24 mouse cellular contexts compared by ENCODE assay signal in the genomic region with DNA sequence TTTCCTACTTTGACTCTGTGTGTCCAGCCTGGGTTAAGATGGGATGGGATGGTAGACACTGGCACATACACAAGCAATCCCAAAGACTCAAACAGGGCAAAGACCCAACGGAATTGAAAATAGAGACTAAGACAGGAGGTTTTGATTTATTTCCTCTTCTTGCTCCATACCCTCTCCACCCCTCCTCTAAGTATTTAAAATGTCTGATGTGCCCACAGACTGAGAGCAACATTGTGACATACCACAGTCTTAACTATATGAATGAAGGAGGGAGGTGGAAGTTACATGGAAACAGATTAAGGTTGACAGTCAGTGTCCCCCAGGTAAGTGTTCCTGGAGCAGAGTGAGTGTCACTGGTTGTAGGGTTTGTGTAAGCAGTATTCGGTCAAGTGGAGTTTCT. TPM values are rescaled to one million over a fixed set of nuclear protein-coding genes. Genes with fewer than 3 reads are reported as not detected.
"Had no signal": no experiment of that assay in that cellular context is flagged by ENCODE, and none has a peak within 500 bp of the region (broad histone marks: within the 10 kb centered on the region; RNA-seq: fewer than 3 reads in every experiment).

No protein-coding gene starts in this region.

- DNase-seq: gastrocnemius, adult 2 months; gastrocnemius, postnatal 10 days; gastrocnemius, postnatal 25 days; heart, adult 11 months; heart, adult 2 months; heart, postnatal 10 days; kidney, adult 11 months; kidney, adult 2 months; kidney, adult 9 months; kidney, postnatal 14 days; kidney, postnatal 36 days; layer of hippocampus, adult 9-11 months; layer of hippocampus, postnatal 36 days; left cerebral cortex, postnatal 4 days had no signal

- ATAC-seq: hindbrain, postnatal 0 days; intestine, embryonic 16.5 days had no signal

- H3K4me1 ChIP-seq: heart, embryonic 12.5 days; hindbrain, embryonic 13.5 days; hindbrain, embryonic 15.5 days; kidney, embryonic 15.5 days; limb, embryonic 13.5 days; limb, embryonic 15.5 days had no signal

- H3K4me2 ChIP-seq: heart, embryonic 12.5 days; hindbrain, embryonic 13.5 days; hindbrain, embryonic 15.5 days; kidney, embryonic 15.5 days; limb, embryonic 13.5 days; limb, embryonic 15.5 days had no signal

- H3K36me3 ChIP-seq: heart, embryonic 12.5 days; hindbrain, embryonic 13.5 days; hindbrain, embryonic 15.5 days; kidney, embryonic 15.5 days; limb, embryonic 13.5 days; limb, embryonic 15.5 days had no signal

- H3K9ac ChIP-seq: heart, embryonic 12.5 days; hindbrain, embryonic 13.5 days; hindbrain, embryonic 15.5 days; kidney, embryonic 15.5 days; limb, embryonic 13.5 days; limb, embryonic 15.5 days had no signal

- H3K9me3 ChIP-seq: heart, embryonic 12.5 days; hindbrain, embryonic 13.5 days; hindbrain, embryonic 15.5 days; kidney, embryonic 15.5 days; limb, embryonic 13.5 days; limb, embryonic 15.5 days had no signal

- H3K27ac ChIP-seq: gastrocnemius, adult 2 months; heart, adult 2 months; hindbrain, embryonic 13.5 days; hindbrain, embryonic 15.5 days; hindbrain, postnatal 0 days; kidney, embryonic 15.5 days; kidney, postnatal 0 days; limb, embryonic 13.5 days; limb, embryonic 15.5 days had no signal

- H3K27me3 ChIP-seq: hindbrain, embryonic 13.5 days; hindbrain, embryonic 15.5 days; kidney, embryonic 15.5 days; limb, embryonic 13.5 days; limb, embryonic 15.5 days had no signal

- H3K4me3 ChIP-seq: gastrocnemius, adult 2 months; heart, adult 2 months; heart, embryonic 12.5 days; hindbrain, embryonic 13.5 days; hindbrain, embryonic 15.5 days; kidney, embryonic 15.5 days; limb, embryonic 13.5 days; limb, embryonic 15.5 days had no signal

RNA-seq across cellular contexts. Expression of gene Depdc1b, which starts 31.8 kb away (rescaled TPM):
- total RNA-seq: gastrocnemius, adult 2 months had no signal
- polyA plus RNA-seq: liver, adult 2 months had no signal
